Mouse (Mus musculus): ENCODE data around the gene Olfr780.

Olfr780 gene

GRCm38 (mm10) chr10:129317817-129318216, at the start of gene Olfr780:
Gene Olfr780 (plus strand): TSS chr10:129318117.
- WGBS = 79% methylated on average over 3 of the region's 3 CpGs

- WGBS = 95% methylated on average over 2 of the region's 2 CpGs
These were observed 46.8 kb upstream of the Olfr780 start, which contains the start of gene Olfr777 for GRCm38 (mm10) chr10:129271081-129271535. Gene Olfr777 (minus strand): TSS chr10:129271485.

GRCm38 (mm10) chr10:129312973-129313372, 4.9 kb upstream of the Olfr780 start:
- 53% methylated on average over 1 of the region's 1 CpGs for WGBS

- no CpG with 5 or more reads among the region's 1 CpGs for WGBS
These were observed 4.4 kb upstream of the Olfr780 start for GRCm38 (mm10) chr10:129313521-129313920.

GRCm38 (mm10) chr10:129328554-129328953, 10.6 kb downstream of the Olfr780 start, which contains the start of gene Olfr781:
Gene Olfr781 (plus strand): TSS chr10:129328854.

DNA sequence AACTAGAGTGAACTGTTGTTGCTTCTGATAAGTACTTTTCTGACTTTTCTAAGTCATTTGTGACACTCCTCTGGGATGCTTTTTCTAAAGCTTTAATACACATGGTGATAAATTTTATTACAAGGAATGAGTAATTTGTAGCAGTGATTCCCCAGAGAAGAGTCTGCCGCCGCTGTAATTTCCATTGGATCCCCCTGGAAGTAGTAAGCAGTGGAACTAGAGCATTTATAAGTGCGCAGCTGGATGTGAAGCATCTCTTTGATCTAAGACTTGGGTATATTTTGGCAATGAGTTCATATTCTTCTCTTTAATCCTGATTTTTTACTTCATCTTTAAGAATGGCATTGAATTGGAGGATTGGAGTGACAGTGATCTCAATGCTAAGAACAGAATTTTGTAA, 30.6 kb downstream of the Olfr780 start, which contains the start of gene Olfr782:
Olfr782 (plus strand) TSS at position 301 of the 400 bp plus-strand sequence.
- 91% methylated on average over 3 of the region's 3 CpGs for WGBS

DNA sequence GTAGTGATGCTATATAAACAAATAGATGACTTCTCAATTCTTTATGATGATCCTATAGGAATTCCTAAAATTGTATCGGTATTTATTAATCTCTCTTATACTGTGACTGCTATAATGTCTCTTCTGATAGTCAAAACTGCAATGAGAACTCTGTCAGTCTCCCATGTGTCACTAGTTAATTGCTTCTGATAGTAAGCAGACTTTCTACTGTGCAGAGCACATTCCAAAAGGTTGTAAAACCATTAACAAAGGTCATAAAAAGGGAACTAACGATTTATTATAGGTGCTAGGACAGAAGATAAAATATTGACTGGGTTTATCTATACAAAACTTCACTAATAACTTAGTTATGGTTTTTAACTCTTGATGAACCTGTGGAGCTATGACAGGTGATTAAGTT, 34.6 kb downstream of the Olfr780 start:
- 78% methylated on average over 2 of the region's 2 CpGs for WGBS

- WGBS = 90% methylated on average over 4 of the region's 4 CpGs
These were observed 38.6 kb downstream of the Olfr780 start for GRCm38 (mm10) chr10:129356496-129356895.

- 74% methylated on average over 5 of the region's 5 CpGs for WGBS
These were observed 39.4 kb downstream of the Olfr780 start for GRCm38 (mm10) chr10:129357307-129357706.
